Mouse (Mus musculus): ENCODE results near the gene Bcas3. TPM values are rescaled to one million over a fixed set of nuclear protein-coding genes. Genes with fewer than 3 reads are reported as not detected.
A peak's percentile ranks its signal among the peaks of the same experiment; 100 is the strongest.

Bcas3 gene
- polyA plus RNA-seq, 1 experiment from 2014 or later = 31.2 TPM

DNA sequence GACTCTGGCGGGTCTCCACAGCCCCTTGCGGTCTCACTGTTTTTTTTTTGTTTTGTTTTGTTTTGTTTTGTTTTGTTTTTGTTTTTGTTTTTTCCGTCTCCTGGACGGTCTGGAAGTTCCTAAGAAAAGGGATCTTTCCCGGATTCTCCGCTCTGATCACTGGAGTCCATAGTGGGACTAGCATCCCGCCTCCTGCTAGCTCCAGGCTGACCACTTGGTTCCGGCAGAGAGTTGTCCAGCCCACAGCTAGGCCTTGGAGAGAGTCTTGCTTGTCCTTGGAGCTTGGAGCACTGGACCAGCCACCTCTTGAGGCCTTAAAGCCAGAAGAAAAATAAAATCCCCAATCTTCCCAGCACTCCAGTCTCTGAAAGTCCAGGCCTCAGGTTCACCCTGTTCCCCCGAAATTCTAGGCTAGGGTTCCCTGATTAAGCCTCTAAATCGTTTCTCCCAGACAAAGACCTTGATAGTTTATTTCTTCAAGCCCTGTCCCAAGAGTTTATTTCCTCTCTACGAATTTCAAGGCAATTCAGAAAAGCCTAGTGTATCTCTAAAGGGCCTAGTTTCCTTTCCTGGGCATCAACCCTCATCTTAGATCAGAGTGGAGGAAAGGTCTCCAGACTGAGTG lies 480.9 kb downstream of the Bcas3 start:
- Histone ChIP-seq H3K27ac (replicated peaks; ENCODE audit: low read depth, low read length) (peak overlapping the region; percentile 96), H3K4me2 (ENCODE audit: low read depth, low read length) (peak overlapping the region; percentile 90), H3K4me3 (ENCODE audit: low read depth, low read length) (peak overlapping the region; percentile 79), H3K27me3 (ENCODE audit: control insufficient read depth, insufficient read depth, low read length) (peaks cover 37% of the 10 kb centered on the region), H3K4me1 (ENCODE audit: control insufficient read depth, insufficient read depth, low read length) (peaks cover 12% of the 10 kb centered on the region), H3K36me3 (replicated peaks; ENCODE audit: control insufficient read depth, insufficient read depth, low read depth, low read length) (no peaks in the 10 kb centered on the region; the same call in 1 of the 2 replicates), H3K9me3 (replicated peaks; ENCODE audit: control insufficient read depth, low read length) (no peaks in the 10 kb centered on the region), H3K9ac (replicated peaks; ENCODE audit: low read length) (peak overlapping the region; percentile 96)
- 1% methylated on average over 11 of the region's 11 CpGs for WGBS
- no peak for ATAC-seq (replicated peaks; ENCODE audit: insufficient number of reproducible peaks, low FRiP score, low TSS enrichment, low read depth)
- DNase-seq (ENCODE audit: low spot score) = peak; percentile 47

DNA sequence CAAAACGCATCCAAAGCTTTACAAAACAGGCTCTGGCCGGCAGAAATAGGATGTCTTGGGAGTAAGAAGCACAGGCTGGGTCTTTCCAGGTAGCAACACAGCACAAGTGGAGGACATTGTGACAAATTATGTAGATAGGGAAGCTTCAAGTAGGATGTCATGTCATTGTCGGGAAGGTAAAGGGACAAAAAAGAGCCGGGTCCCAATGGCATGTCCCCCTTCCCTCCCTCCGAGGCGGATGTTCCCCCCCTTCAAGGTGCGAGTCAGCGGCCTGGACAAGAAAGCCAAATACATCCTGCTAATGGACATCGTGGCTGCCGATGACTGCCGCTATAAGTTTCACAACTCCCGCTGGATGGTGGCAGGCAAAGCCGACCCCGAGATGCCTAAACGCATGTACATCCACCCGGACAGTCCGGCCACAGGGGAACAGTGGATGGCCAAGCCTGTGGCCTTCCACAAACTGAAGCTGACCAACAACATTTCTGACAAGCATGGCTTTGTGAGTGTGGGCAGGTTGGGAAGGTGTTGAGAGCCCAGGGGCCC lies 481.5 kb downstream of the Bcas3 start:
- Histone ChIP-seq H3K4me2 (ENCODE audit: low read depth, low read length) (peak overlapping the region; percentile 90), H3K9me3 (replicated peaks; ENCODE audit: control insufficient read depth, low read length) (no peaks in the 10 kb centered on the region), H3K4me3 (ENCODE audit: low read depth, low read length) (peak overlapping the region; percentile 79), H3K36me3 (replicated peaks; ENCODE audit: control insufficient read depth, insufficient read depth, low read depth, low read length) (no peaks in the 10 kb centered on the region; the same call in 1 of the 2 replicates), H3K9ac (replicated peaks; ENCODE audit: low read length) (peak overlapping the region; percentile 96), H3K4me1 (ENCODE audit: control insufficient read depth, insufficient read depth, low read length) (peaks cover 8% of the 10 kb centered on the region), H3K27me3 (ENCODE audit: control insufficient read depth, insufficient read depth, low read length) (peaks cover 35% of the 10 kb centered on the region), H3K27ac (replicated peaks; ENCODE audit: low read depth, low read length) (peak overlapping the region; percentile 96)
- 2% methylated on average over 17 of the region's 17 CpGs for WGBS
- DNase-seq (ENCODE audit: low spot score) (no peak), ATAC-seq (replicated peaks; ENCODE audit: insufficient number of reproducible peaks, low FRiP score, low TSS enrichment, low read depth) (no peak)

DNA sequence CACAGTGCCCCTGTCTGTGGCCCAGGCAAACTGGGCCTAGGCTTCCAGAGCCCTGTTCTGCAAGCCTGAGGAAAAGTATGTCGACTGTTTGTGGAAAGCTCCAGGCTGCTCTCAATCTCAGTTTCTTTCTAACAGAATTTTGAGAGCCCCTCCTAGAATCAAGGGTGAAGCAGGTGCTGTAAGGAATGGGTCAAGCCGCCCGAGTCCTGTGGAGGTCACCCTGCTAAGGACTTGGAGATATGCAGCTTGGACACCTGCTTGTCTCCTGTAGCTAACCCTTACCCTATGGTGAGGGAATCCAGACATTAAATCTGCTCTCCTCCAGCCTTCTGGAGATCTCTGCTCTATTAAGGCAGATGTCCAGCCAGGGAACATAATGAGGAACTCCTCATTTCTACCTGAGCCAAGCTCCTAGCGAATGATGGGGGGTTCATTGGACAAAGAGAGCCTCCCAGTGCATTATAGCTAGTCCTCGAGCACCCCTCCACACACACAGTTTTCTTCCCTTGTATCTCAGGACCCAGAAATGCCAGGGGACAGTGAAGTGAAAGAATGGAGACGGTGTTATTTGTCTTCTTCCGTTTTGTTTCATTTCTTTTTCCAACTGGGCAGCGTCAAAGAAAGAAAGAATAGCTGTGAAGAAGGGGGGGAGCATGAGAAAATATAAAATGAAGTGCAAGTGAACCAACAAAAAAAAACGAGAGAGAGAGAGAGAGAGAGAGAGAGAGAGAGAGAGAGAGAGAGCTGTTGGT lies 482.2 kb downstream of the Bcas3 start:
- no peak for DNase-seq (ENCODE audit: low spot score)
- peak overlapping the region; percentile 90 for H3K4me2 ChIP-seq (ENCODE audit: low read depth, low read length)
- no peaks in the 10 kb centered on the region for H3K9me3 ChIP-seq (replicated peaks; ENCODE audit: control insufficient read depth, low read length)
- H3K27ac ChIP-seq (replicated peaks; ENCODE audit: low read depth, low read length) = peak overlapping the region; percentile 96
- H3K36me3 ChIP-seq (replicated peaks; ENCODE audit: control insufficient read depth, insufficient read depth, low read depth, low read length) = no peaks in the 10 kb centered on the region; the same call in 1 of the 2 replicates
- H3K4me1 ChIP-seq (ENCODE audit: control insufficient read depth, insufficient read depth, low read length) = peaks cover 3% of the 10 kb centered on the region; the same call in 1 of the 2 replicates
- peak overlapping the region; percentile 79 for H3K4me3 ChIP-seq (ENCODE audit: low read depth, low read length)
- peaks cover 30% of the 10 kb centered on the region for H3K27me3 ChIP-seq (ENCODE audit: control insufficient read depth, insufficient read depth, low read length)
- WGBS = 2% methylated on average over 9 of the region's 9 CpGs
- peak overlapping the region; percentile 96 for H3K9ac ChIP-seq (replicated peaks; ENCODE audit: low read length)
- no peak for ATAC-seq (replicated peaks; ENCODE audit: insufficient number of reproducible peaks, low FRiP score, low TSS enrichment, low read depth)

DNA sequence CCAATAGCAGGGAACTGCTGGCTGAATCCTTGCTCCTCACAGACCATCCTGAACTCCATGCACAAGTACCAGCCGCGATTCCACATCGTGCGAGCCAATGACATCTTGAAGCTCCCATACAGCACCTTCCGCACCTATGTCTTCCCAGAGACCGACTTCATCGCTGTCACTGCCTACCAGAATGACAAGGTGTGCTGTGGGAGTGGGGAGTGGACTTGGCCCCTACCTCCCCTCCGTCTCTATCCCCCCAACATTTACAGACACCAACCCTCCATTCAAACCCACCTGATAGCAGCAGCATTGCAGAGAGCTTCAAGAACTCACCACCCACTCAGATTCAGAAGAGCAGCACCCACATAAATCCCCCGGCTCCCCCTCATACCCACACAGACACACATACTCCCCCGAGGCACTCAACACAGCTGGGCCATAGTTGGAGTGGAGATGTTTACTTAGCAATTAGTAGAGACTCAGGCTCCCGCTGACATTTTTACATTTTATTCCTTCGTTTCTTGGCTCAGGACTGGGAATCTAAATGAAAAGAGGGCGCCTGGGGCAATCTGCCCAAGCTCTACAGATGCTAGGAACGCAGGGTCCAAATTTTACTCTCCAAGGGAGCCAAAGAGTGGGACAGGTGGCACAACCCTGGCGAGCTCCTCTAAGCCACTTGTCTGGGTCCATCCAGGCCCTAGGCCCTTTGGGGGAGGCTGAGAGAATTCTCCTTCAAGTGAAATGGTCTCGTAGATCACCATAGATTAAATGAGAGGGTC lies 483.0 kb downstream of the Bcas3 start:
- H3K9ac ChIP-seq (replicated peaks; ENCODE audit: low read length) = peak overlapping the region; percentile 96
- peaks cover 33% of the 10 kb centered on the region for H3K27me3 ChIP-seq (ENCODE audit: control insufficient read depth, insufficient read depth, low read length)
- H3K9me3 ChIP-seq (replicated peaks; ENCODE audit: control insufficient read depth, low read length) = no peaks in the 10 kb centered on the region
- H3K4me1 ChIP-seq (ENCODE audit: control insufficient read depth, insufficient read depth, low read length) = peaks cover 5% of the 10 kb centered on the region
- H3K4me3 ChIP-seq (ENCODE audit: low read depth, low read length) = peak overlapping the region; percentile 79
- 7% methylated on average over 16 of the region's 16 CpGs for WGBS
- DNase-seq (ENCODE audit: low spot score) = peak; percentile 47
- H3K27ac ChIP-seq (replicated peaks; ENCODE audit: low read depth, low read length) = peak overlapping the region; percentile 96
- H3K4me2 ChIP-seq (ENCODE audit: low read depth, low read length) = peak overlapping the region; percentile 90
- ATAC-seq (replicated peaks; ENCODE audit: insufficient number of reproducible peaks, low FRiP score, low TSS enrichment, low read depth) = no peak
- no peaks in the 10 kb centered on the region; the same call in 1 of the 2 replicates for H3K36me3 ChIP-seq (replicated peaks; ENCODE audit: control insufficient read depth, insufficient read depth, low read depth, low read length)

DNA sequence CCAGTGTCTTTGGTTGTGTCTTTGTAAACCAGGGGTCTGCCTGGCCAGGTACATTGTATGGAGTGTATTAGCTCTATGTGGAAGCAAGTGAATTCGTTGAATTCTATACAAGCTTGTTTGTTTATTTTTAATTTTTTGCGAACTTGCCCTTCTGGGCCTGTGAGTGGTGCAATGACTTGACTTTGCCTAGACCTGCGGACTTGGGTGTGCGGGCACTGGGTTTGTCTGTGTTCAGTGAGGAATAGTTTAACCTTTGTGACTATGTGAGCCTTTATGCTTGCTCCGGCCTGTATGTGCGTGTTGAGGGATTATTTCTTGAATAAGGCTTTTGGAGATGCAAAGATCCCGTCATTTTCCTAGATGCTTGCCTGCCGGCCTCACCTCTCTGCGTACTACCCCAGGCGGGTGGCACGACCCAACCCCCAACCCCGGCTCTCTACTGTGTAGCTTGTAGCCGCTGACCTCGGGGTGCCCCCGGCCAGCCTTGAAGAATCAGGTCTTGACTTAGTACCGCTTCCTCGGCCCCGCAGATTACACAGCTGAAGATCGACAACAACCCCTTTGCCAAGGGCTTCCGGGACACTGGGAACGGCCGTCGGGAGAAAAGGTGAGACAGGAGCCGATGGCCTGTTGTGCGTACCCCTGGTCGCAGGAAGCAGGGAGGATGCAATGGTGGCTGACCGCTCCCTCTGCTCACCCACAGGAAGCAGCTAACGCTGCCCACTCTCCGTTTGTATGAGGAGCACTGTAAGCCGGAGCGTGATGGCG lies 483.7 kb downstream of the Bcas3 start:
- Histone ChIP-seq H3K36me3 (replicated peaks; ENCODE audit: control insufficient read depth, insufficient read depth, low read depth, low read length) (no peaks in the 10 kb centered on the region; the same call in 1 of the 2 replicates), H3K9ac (replicated peaks; ENCODE audit: low read length) (peak overlapping the region; percentile 96), H3K4me1 (ENCODE audit: control insufficient read depth, insufficient read depth, low read length) (peaks cover 5% of the 10 kb centered on the region), H3K4me3 (ENCODE audit: low read depth, low read length) (peak overlapping the region; percentile 79), H3K27ac (replicated peaks; ENCODE audit: low read depth, low read length) (peak overlapping the region; percentile 96), H3K9me3 (replicated peaks; ENCODE audit: control insufficient read depth, low read length) (no peaks in the 10 kb centered on the region), H3K4me2 (ENCODE audit: low read depth, low read length) (peak overlapping the region; percentile 90), H3K27me3 (ENCODE audit: control insufficient read depth, insufficient read depth, low read length) (peaks cover 31% of the 10 kb centered on the region)
- ATAC-seq (replicated peaks; ENCODE audit: insufficient number of reproducible peaks, low FRiP score, low TSS enrichment, low read depth) (no peak), DNase-seq (ENCODE audit: low spot score) (peak; percentile 63)
- WGBS = 2% methylated on average over 32 of the region's 32 CpGs

DNA sequence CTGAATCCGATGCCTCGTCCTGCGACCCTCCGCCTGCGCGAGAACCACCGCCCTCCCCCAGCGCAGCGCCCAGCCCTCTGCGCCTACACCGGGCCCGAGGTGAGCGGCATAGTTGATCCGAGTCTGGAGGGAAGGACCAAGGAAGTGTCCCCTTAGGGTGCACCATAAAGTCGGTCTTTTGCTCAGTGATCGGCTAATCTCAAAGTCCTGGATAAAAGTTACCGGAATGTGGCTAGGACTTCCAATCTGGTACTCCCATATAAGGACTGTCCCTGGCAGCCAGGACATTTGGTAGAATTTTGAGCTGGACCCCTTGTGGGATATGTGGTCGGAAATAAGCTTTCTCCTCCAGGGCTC lies 484.3 kb downstream of the Bcas3 start:
- Histone ChIP-seq H3K36me3 (replicated peaks; ENCODE audit: control insufficient read depth, insufficient read depth, low read depth, low read length) (no peaks in the 10 kb centered on the region; the same call in 1 of the 2 replicates), H3K27ac (replicated peaks; ENCODE audit: low read depth, low read length) (peak overlapping the region; percentile 96), H3K4me1 (ENCODE audit: control insufficient read depth, insufficient read depth, low read length) (peaks cover 5% of the 10 kb centered on the region), H3K9ac (replicated peaks; ENCODE audit: low read length) (peak overlapping the region; percentile 96), H3K9me3 (replicated peaks; ENCODE audit: control insufficient read depth, low read length) (no peaks in the 10 kb centered on the region), H3K27me3 (ENCODE audit: control insufficient read depth, insufficient read depth, low read length) (peaks cover 26% of the 10 kb centered on the region), H3K4me3 (ENCODE audit: low read depth, low read length) (peak overlapping the region; percentile 79), H3K4me2 (ENCODE audit: low read depth, low read length) (peak overlapping the region; percentile 90)
- ATAC-seq (replicated peaks; ENCODE audit: insufficient number of reproducible peaks, low FRiP score, low TSS enrichment, low read depth) = no peak
- WGBS = under 1% methylated on average over 18 of the region's 18 CpGs
- DNase-seq (ENCODE audit: low spot score) = peak; percentile 43

DNA sequence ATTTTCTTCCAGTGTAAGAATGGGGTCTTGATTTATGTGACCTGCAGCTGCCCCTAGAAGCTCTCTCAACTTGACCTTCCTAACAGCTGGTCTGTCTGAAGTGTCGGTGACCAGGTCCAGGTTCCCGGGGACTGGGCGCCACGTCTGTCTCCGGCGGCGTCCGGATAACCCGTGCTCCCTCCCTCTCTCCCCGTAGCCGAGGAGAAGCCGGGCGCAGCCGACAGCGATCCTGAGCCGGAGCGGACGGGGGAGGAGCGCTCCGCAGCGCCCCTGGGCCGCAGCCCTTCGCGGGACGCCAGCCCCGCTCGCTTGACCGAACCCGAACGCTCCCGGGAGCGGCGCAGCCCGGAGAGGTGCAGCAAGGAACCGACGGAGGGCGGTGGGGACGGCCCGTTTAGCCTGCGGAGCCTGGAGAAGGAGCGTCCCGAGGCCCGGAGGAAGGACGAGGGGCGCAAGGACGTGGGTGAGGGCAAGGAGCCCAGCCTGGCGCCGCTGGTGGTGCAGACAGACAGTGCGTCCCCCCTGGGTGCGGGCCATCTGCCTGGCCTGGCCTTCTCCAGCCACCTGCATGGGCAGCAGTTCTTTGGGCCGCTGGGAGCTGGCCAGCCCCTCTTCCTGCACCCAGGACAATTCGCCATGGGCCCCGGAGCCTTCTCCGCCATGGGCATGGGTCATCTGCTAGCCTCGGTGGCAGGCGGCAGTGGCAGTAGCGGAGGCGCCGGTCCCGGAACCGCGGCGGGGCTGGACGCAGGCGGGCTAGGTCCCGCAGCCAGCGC lies 484.9 kb downstream of the Bcas3 start:
- peak overlapping the region; percentile 96 for H3K27ac ChIP-seq (replicated peaks; ENCODE audit: low read depth, low read length)
- under 1% methylated on average over 66 of the region's 67 CpGs for WGBS
- H3K4me2 ChIP-seq (ENCODE audit: low read depth, low read length) = peak overlapping the region; percentile 90
- DNase-seq (ENCODE audit: low spot score) = peak; percentile 45
- no peaks in the 10 kb centered on the region; the same call in 1 of the 2 replicates for H3K36me3 ChIP-seq (replicated peaks; ENCODE audit: control insufficient read depth, insufficient read depth, low read depth, low read length)
- no peak for ATAC-seq (replicated peaks; ENCODE audit: insufficient number of reproducible peaks, low FRiP score, low TSS enrichment, low read depth)
- H3K4me3 ChIP-seq (ENCODE audit: low read depth, low read length) = peak overlapping the region; percentile 79
- no peaks in the 10 kb centered on the region for H3K9me3 ChIP-seq (replicated peaks; ENCODE audit: control insufficient read depth, low read length)
- peaks cover 24% of the 10 kb centered on the region for H3K27me3 ChIP-seq (ENCODE audit: control insufficient read depth, insufficient read depth, low read length)
- H3K4me1 ChIP-seq (ENCODE audit: control insufficient read depth, insufficient read depth, low read length) = peaks cover 5% of the 10 kb centered on the region
- peak overlapping the region; percentile 96 for H3K9ac ChIP-seq (replicated peaks; ENCODE audit: low read length)
